Mouse (Mus musculus): ENCODE data around the gene Cblb. TPM values are rescaled to one million over a fixed set of nuclear protein-coding genes. Genes with fewer than 3 reads are reported as not detected.

The Cblb gene
- 16.4 and 18.1 TPM in 2 replicates for polyA plus RNA-seq (2015; fragmentation: Nextera tagmentation; extraction: Ambion mirVana)

- Histone ChIP-seq H3K9me3 (no peaks in the 10 kb centered on the region), H3K4me2 (peak within 1 kb of the TSS; percentile 66), H3K4me3 (peak within 1 kb of the TSS; percentile 85), H3K27ac (peak within 1 kb of the TSS; percentile 96), H3K4me1 (peaks cover 32% of the 10 kb centered on the region), H3K27me3 (no peaks in the 10 kb centered on the region), H3K36me3 (peaks cover 24% of the 10 kb centered on the region), H3K9ac (peak within 1 kb of the TSS; percentile 92)
- under 1% methylated on average over 38 of the region's 38 CpGs for WGBS
- ATAC-seq (ENCODE audit: insufficient number of reproducible peaks, insufficient read depth, low FRiP score, low TSS enrichment, low read depth), result peak; percentile 100
Measured at GRCm38 (mm10) chr16:52031091-52031689, at the start of gene Cblb. TSS of gene Cblb (plus strand) at chr16:52031225.

- no peak overlapping the region for H3K9ac ChIP-seq
- no peak overlapping the region for H3K4me2 ChIP-seq
- no peaks in the 10 kb centered on the region for H3K9me3 ChIP-seq
- no peaks in the 10 kb centered on the region for H3K27me3 ChIP-seq
- H3K4me1 ChIP-seq, result no peaks in the 10 kb centered on the region
- no peak overlapping the region for H3K4me3 ChIP-seq
- WGBS, result 76% methylated on average over 8 of the region's 8 CpGs
- H3K27ac ChIP-seq, result no peak overlapping the region
- ATAC-seq (ENCODE audit: insufficient number of reproducible peaks, insufficient read depth, low FRiP score, low TSS enrichment, low read depth), result no peak
- no peaks in the 10 kb centered on the region for H3K36me3 ChIP-seq
Measured at GRCm38 (mm10) chr16:51985436-51985835, 45.6 kb upstream of the Cblb start.

GRCm38 (mm10) chr16:51986207-51986606 lies 44.8 kb upstream of the Cblb start:
- 82% methylated on average over 3 of the region's 3 CpGs for WGBS

DNA sequence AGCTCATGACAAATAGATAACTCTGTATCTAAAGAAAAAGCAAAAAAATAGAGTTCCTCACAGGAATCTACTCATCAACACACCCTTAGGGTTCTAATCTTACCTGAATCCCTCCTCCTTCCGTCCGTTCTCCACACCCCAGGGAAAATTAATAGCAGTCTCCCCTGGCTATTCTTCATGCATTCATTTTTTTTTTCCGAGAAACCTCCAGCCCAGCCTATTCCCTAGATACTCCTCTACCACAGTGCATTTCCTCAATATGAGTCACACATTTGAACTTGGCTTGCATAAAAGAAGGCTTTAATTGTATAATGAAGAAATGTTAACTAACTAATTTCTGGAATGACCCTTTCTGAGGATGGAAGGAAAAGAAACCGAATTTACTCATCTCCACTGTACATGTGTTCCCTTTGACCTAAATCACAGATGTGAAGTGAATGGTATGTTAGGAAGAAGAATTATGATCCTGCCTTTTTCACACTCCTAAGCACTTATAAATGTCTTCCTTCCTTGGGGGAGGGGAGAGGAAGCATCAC lies 43.9 kb upstream of the Cblb start:
- Histone ChIP-seq H3K27me3 (no peaks in the 10 kb centered on the region), H3K9me3 (no peaks in the 10 kb centered on the region), H3K36me3 (no peaks in the 10 kb centered on the region), H3K4me3 (no peak overlapping the region), H3K4me1 (no peaks in the 10 kb centered on the region), H3K9ac (no peak overlapping the region), H3K4me2 (no peak overlapping the region), H3K27ac (no peak overlapping the region)
- WGBS, result 52% methylated on average over 4 of the region's 4 CpGs
- no peak for ATAC-seq (ENCODE audit: insufficient number of reproducible peaks, insufficient read depth, low FRiP score, low TSS enrichment, low read depth)

More at GRCm38 (mm10) chr16:51986207-51986606, 44.8 kb upstream of the Cblb start:
- Histone ChIP-seq H3K27ac (no peak overlapping the region), H3K4me2 (no peak overlapping the region), H3K9ac (no peak overlapping the region), H3K4me1 (no peaks in the 10 kb centered on the region), H3K36me3 (no peaks in the 10 kb centered on the region), H3K4me3 (no peak overlapping the region), H3K27me3 (no peaks in the 10 kb centered on the region), H3K9me3 (no peaks in the 10 kb centered on the region)
- no peak for ATAC-seq (ENCODE audit: insufficient number of reproducible peaks, insufficient read depth, low FRiP score, low TSS enrichment, low read depth)

DNA sequence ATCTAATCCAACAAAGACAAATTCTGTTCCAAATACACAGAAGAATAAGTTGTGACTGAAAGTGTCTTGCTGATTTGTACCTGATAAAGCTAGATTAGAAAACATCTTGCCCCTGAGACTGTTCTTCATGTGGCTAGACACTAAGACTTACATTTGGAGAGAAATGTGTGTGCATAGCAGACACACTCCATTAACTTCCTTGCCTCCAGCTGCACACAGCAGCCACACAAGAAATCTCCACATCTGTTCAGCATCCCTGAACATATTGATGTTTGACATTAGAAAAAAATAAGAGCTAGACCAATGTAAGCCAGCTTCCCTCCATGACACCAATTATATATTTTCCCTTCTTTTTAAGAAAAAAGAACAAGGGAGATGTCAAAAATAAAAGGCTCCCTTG lies 43.0 kb upstream of the Cblb start:
- H3K4me1 ChIP-seq, result no peaks in the 10 kb centered on the region
- H3K27ac ChIP-seq, result no peak overlapping the region
- H3K4me3 ChIP-seq, result no peak overlapping the region
- no peak overlapping the region for H3K4me2 ChIP-seq
- no peaks in the 10 kb centered on the region for H3K9me3 ChIP-seq
- ATAC-seq (ENCODE audit: insufficient number of reproducible peaks, insufficient read depth, low FRiP score, low TSS enrichment, low read depth), result no peak
- no peak overlapping the region for H3K9ac ChIP-seq
- no peaks in the 10 kb centered on the region for H3K27me3 ChIP-seq
- no peaks in the 10 kb centered on the region for H3K36me3 ChIP-seq

- H3K27ac ChIP-seq, result no peak overlapping the region
- WGBS, result 64% methylated on average over 3 of the region's 3 CpGs
- no peak for ATAC-seq (ENCODE audit: insufficient number of reproducible peaks, insufficient read depth, low FRiP score, low TSS enrichment, low read depth)
Measured at GRCm38 (mm10) chr16:51989259-51989658, 41.8 kb upstream of the Cblb start.

DNA sequence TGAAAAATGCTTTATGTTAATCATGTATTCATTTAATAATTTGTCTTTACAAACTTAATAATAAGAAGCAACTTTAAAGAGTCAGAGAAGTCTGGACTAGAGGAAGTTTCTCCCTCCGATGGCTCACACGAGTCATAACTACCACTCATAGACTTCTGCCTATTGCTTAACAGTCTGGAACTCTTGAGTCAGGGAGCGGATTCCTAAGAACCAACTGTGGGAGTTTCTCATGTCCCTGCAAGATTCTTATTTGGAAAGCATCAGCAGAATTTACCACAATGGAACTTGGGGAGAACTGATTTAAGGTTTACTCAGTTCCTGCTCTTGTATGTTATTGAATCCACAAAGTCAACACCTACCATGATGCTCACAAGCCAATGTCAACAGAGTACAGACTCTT lies 31.0 kb upstream of the Cblb start:
- Histone ChIP-seq H3K4me2 (no peak overlapping the region), H3K9me3 (no peaks in the 10 kb centered on the region)
- WGBS, result 94% methylated on average over 3 of the region's 3 CpGs

More at GRCm38 (mm10) chr16:51989259-51989658, 41.8 kb upstream of the Cblb start:
- H3K4me2 ChIP-seq, result no peak overlapping the region
- H3K9me3 ChIP-seq, result no peaks in the 10 kb centered on the region
- no peak overlapping the region for H3K9ac ChIP-seq
- no peak overlapping the region for H3K4me3 ChIP-seq
- H3K36me3 ChIP-seq, result no peaks in the 10 kb centered on the region
- H3K27me3 ChIP-seq, result no peaks in the 10 kb centered on the region
- no peaks in the 10 kb centered on the region for H3K4me1 ChIP-seq

DNA sequence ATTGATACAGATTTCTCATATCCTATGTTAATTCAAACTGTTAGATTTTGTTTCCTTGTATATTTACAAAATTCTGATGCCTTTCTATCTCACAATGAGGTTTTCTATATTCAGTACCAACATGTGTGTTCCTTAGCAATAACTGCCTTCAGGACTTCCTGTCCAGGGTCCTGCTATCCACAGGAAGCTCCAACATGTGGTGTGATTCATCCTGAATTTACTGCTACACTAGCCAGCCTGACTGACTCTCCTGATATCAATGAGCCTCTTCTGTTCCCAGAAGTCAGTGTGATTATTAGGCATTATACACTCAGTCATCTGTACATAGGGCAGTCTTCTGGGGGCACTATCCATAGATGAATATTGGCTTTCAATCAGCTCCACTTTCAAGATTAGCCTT lies 30.2 kb upstream of the Cblb start:
- H3K27ac ChIP-seq, result no peak overlapping the region

More for the DNA sequence above, 31.0 kb upstream of the Cblb start:
- H3K36me3 ChIP-seq, result no peaks in the 10 kb centered on the region
- no peak overlapping the region for H3K4me3 ChIP-seq
- H3K9ac ChIP-seq, result no peak overlapping the region
- no peaks in the 10 kb centered on the region for H3K4me1 ChIP-seq
- H3K27me3 ChIP-seq, result no peaks in the 10 kb centered on the region
- H3K27ac ChIP-seq, result no peak overlapping the region
- ATAC-seq (ENCODE audit: insufficient number of reproducible peaks, insufficient read depth, low FRiP score, low TSS enrichment, low read depth), result no peak

DNA sequence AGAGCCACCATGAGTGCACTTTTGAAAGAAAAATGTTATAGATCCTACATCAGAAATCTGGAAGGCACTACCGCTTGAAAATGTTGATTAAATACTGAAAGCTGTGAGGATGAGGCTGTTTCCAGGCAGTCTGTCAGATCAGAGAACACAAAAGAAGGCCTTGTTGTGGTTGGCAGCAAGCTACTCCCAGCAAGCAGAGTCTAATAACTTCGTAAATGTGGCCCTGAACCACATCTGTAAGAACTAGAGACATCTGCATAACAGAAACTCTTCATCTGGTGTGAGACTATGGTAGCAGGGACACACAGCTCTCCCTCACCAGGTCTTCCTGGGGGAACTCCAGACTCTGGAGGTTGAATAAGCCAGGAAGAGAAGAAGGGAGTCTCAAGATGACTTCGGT lies 24.0 kb upstream of the Cblb start:
- H3K4me3 ChIP-seq, result no peak overlapping the region
- 62% methylated on average over 3 of the region's 3 CpGs for WGBS
- H3K27me3 ChIP-seq, result no peaks in the 10 kb centered on the region

More for the DNA sequence above, 30.2 kb upstream of the Cblb start:
- Histone ChIP-seq H3K4me2 (no peak overlapping the region), H3K9ac (no peak overlapping the region), H3K4me3 (no peak overlapping the region), H3K4me1 (no peaks in the 10 kb centered on the region), H3K27me3 (no peaks in the 10 kb centered on the region), H3K36me3 (no peaks in the 10 kb centered on the region), H3K9me3 (no peaks in the 10 kb centered on the region)
- ATAC-seq (ENCODE audit: insufficient number of reproducible peaks, insufficient read depth, low FRiP score, low TSS enrichment, low read depth), result no peak

DNA sequence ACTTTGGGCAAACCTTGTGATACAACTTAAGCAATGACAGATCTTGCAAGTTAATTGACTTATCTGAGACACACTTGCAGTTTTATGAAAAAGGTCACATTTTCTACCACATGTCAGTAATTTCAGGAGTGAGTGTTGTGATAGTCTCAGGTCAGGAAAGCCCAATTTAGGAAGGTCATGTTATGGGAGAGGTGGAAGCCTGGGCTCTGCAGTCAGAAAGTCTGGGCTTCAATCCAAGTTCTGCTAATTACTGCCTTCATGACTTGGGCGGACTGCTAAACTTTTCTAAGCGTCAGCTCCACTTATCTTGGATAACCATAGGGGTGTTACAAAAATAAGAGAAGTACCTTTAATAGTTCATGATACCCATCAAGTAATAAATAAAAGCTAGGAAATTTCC lies 22.6 kb upstream of the Cblb start:
- H3K4me1 ChIP-seq, result no peaks in the 10 kb centered on the region
- no peak for ATAC-seq (ENCODE audit: insufficient number of reproducible peaks, insufficient read depth, low FRiP score, low TSS enrichment, low read depth)
- no peak overlapping the region for H3K4me2 ChIP-seq
- no peaks in the 10 kb centered on the region for H3K36me3 ChIP-seq
- H3K4me3 ChIP-seq, result no peak overlapping the region
- H3K9me3 ChIP-seq, result no peaks in the 10 kb centered on the region
- H3K27ac ChIP-seq, result no peak overlapping the region
- 32% methylated on average over 2 of the region's 2 CpGs for WGBS
- H3K27me3 ChIP-seq, result no peaks in the 10 kb centered on the region
- H3K9ac ChIP-seq, result no peak overlapping the region

More for the DNA sequence above, 24.0 kb upstream of the Cblb start:
- Histone ChIP-seq H3K27ac (no peak overlapping the region), H3K4me1 (no peaks in the 10 kb centered on the region), H3K9me3 (no peaks in the 10 kb centered on the region), H3K4me2 (no peak overlapping the region), H3K36me3 (no peaks in the 10 kb centered on the region), H3K9ac (no peak overlapping the region)
- ATAC-seq (ENCODE audit: insufficient number of reproducible peaks, insufficient read depth, low FRiP score, low TSS enrichment, low read depth), result no peak

GRCm38 (mm10) chr16:52009421-52009820 lies 21.6 kb upstream of the Cblb start:
- WGBS, result 85% methylated on average over 6 of the region's 6 CpGs
- Histone ChIP-seq H3K9ac (no peak overlapping the region), H3K4me1 (no peaks in the 10 kb centered on the region), H3K4me3 (no peak overlapping the region), H3K9me3 (no peaks in the 10 kb centered on the region), H3K27ac (no peak overlapping the region), H3K36me3 (no peaks in the 10 kb centered on the region), H3K4me2 (no peak overlapping the region), H3K27me3 (no peaks in the 10 kb centered on the region)
- ATAC-seq (ENCODE audit: insufficient number of reproducible peaks, insufficient read depth, low FRiP score, low TSS enrichment, low read depth), result no peak

DNA sequence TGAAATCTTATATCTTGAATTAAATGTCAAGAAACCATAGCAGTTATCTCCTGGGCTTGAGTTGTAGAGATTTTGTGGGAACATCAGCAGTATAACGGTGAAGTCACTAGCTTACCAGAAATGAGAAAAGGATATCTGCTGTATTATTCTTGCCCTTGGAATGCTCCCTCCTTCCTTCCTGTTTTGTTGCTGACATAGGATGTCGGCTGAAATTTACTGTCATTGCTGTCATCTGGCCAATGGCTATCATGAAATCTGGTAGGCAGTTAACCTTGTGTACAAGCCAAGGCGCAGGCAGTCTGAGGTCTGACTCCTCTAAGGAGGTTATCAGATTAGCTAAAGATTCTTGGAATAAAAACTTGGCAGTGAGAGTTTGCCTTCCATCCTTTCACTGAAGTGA lies 18.0 kb upstream of the Cblb start:
- H3K4me1 ChIP-seq, result no peaks in the 10 kb centered on the region
- no peak overlapping the region for H3K9ac ChIP-seq
- 84% methylated on average over 3 of the region's 3 CpGs for WGBS
- ATAC-seq (ENCODE audit: insufficient number of reproducible peaks, insufficient read depth, low FRiP score, low TSS enrichment, low read depth), result no peak
- H3K27ac ChIP-seq, result no peak overlapping the region
- no peaks in the 10 kb centered on the region for H3K27me3 ChIP-seq
- H3K9me3 ChIP-seq, result no peaks in the 10 kb centered on the region
- no peak overlapping the region for H3K4me2 ChIP-seq
- H3K36me3 ChIP-seq, result no peaks in the 10 kb centered on the region
- no peak overlapping the region for H3K4me3 ChIP-seq
